Mouse (Mus musculus) CD4-positive naive resting alpha-beta T cell, adult 76 days (primary cell): ENCODE measurements around the gene Ltbr. TPM values are rescaled to one million over a fixed set of nuclear protein-coding genes. Genes with fewer than 3 reads are reported as not detected.

Experiments used
- total RNA-seq: library from RNA; stranded (reverse); gene quantifications from one replicate; pipeline ENCODE4 v1.2.4, GENCODE M21; 2023

The Ltbr gene
- 0.88 TPM for total RNA-seq

DNA sequence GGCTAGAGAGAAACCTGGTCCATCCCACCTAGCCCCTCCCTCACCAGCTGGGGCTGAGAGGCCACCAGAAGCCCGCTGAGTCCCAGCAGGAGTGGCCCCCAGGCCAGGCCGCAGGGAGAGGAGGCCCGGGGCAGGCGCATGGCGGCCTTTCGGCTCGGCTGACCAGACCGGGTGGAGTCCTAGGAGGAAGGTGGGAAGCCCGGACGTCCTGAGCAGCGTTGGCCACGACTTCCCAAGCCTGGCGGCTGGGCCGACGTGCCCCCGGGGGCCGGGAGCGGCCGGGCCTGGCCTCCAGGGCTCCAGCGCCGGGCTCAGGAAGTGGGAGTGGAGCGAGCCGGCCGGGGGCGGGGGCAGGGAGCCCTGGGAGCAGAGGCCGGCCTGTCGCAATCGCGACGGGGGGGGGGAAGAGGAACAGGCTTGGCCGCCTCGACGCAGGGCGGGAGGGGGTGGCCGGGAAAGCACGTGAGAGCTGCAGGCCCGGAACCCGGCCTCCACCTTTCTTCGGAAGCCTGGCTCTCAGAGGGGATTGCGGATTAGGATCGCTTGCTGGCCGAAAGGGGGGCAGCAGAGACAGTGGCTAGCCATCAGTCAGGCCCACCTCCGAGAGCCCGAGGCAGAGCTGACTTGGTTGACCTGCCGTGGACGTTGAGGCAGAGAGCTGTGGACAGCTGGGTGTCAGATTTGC is at the start of gene Ltbr:
TSS of gene Ltbr (minus strand) at position 340 of the 685 bp plus-strand sequence.

DNA sequence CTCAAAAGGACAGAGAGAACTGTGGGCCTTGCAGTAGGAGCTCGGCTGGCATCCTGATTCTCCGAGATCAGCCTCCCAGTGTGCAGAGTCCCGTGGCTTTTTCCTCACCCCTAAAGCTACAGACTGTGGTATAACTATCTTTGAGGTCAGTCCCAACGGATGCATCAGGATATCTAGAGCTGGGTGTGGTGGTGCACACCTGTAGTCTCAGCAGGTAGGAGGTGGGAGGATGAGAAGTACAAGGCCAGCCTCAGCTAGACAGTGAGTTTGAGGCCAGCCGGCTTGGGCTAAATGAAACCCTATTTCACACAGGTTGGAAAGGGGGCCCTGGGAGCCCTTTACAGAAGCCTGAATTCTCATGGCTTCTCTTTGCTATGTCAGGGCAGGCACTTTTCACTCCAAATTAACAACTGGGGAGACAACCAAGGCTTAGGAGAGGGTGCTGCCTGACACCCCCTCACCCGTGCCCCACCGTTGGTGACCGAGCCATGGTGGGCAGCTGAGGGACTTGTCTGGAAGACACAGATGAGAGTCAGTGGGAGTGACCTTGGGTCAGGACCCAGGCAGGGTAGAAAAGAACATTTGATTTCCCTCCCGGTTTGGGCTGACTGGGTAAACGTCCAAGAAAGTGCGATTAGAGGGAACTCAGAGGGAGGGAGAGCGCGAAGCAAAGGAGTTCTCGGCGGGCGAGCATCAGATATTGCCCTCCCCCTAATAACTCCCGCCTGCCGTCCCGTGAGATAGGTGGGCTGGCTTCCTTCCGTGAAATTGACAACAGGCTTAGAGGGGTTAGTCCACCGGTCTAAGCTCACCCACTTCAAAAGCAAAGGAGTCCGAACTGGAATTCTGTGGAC is 35.3 kb upstream of the Ltbr start, which contains the start of gene Tnfrsf1a:
TSS of gene Tnfrsf1a (plus strand) at position 642 of the 854 bp plus-strand sequence.

DNA sequence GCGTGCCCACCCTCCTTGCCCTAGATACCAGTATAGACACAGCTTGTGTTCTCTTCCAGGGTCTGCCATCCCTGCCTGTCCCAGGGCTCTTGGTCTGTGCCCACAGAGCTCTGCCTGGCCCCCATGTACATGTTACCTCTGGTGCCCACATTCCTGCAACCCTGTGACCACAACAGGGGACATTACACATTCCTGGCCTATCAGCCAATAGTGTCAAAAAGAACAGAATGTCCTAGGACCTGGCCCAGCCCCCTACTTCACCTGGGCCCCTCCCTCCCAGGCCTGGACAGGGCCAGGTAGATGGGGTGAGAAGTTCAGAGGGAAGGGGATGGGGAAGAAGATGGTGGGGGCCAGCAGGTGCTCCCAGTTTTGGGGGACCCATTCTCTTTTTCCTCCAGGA is 6.6 kb upstream of the Ltbr start, which contains the start of gene Scnn1a:
TSS of gene Scnn1a (plus strand) at position 337 of the 400 bp plus-strand sequence.

DNA sequence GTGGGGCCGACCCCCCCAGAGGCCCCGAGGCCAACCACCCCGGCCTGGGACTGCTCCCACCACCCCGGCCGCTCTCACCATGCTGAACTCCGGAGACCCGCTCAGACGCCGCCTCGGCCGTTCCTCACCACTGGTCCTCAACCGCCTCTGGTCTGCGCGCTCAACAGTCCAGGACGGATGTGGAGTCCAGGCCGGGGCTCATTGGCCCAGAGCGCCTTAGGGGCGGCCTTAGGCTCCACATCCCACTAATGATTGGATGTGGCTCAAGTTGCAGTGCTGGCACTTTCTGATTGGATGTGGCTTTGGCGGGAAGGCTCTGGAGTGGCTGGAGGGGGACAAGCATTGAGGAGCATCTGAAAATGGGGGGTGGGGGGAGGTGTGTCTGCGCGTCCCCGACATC is 27.8 kb downstream of the Ltbr start, which contains the start of gene Tuba3a:
TSS of gene Tuba3a (minus strand) at position 153 of the 400 bp plus-strand sequence.

Other genes with a start within 250 kb of the Ltbr start
- 12.8 TPM for gene Lpar5, start 246.0 kb downstream of the Ltbr start, total RNA-seq
- 269 TPM for gene Chd4, start 217.9 kb downstream of the Ltbr start, total RNA-seq
- gene Nop2, start 182.0 kb downstream of the Ltbr start, total RNA-seq, result 31.9 TPM
- 32.4 TPM for gene Iffo1, start 168.6 kb downstream of the Ltbr start, total RNA-seq
- 445 TPM for gene Gapdh, start 147.4 kb downstream of the Ltbr start, total RNA-seq
- gene Ncapd2, start 122.2 kb downstream of the Ltbr start, total RNA-seq, result 28.7 TPM
- gene Mrpl51, start 122.1 kb downstream of the Ltbr start, total RNA-seq, result 19.4 TPM
- gene Vamp1, start 98.3 kb downstream of the Ltbr start, total RNA-seq, result 95.8 TPM
- gene Tapbpl, start 82.0 kb downstream of the Ltbr start, total RNA-seq, result 29.7 TPM
- gene Cd27, start 76.9 kb downstream of the Ltbr start, total RNA-seq, result 174 TPM
- gene Tuba3a, start 27.8 kb downstream of the Ltbr start, total RNA-seq, result not detected
- gene Scnn1a, start 6.8 kb upstream of the Ltbr start, total RNA-seq, result not detected
- 71.1 TPM for gene Tnfrsf1a, start 35.5 kb upstream of the Ltbr start, total RNA-seq
- not detected for gene Plekhg6, start 66.9 kb upstream of the Ltbr start, total RNA-seq
- 48.0 TPM for gene Cd9, start 180.9 kb upstream of the Ltbr start, total RNA-seq
- gene Vwf, start 232.9 kb upstream of the Ltbr start, total RNA-seq, result 2.2 TPM